9 mouse cellular contexts compared by ENCODE assay signal in genomic region chr1:193315705-193316357, GRCm38 (mm10). TPM values are rescaled to one million over a fixed set of nuclear protein-coding genes. Genes with fewer than 3 reads are reported as not detected.
DNase-seq lines count a peak whose midpoint lies in the region; ATAC-seq and TF ChIP-seq lines count a peak whose summit lies in the region.
"Had no signal": no experiment of that assay in that cellular context is flagged by ENCODE, and none has a peak within 500 bp of the region (broad histone marks: within the 10 kb centered on the region; RNA-seq: fewer than 3 reads in every experiment).

No protein-coding gene starts in this region.

- H3K4me2 ChIP-seq in liver, embryonic 16.5 days (ENCODE audit: low read depth, low read length): no peak overlapping the region
- H3K4me2 ChIP-seq in liver, postnatal 0 days (ENCODE audit: low read depth, low read length): no peak overlapping the region
- no peak overlapping the region for H3K4me2 ChIP-seq in kidney, embryonic 15.5 days

- H3K9ac ChIP-seq in liver, embryonic 16.5 days (ENCODE audit: low read depth, low read length): no peak overlapping the region
- H3K9ac ChIP-seq in liver, postnatal 0 days (replicated peaks): no peak overlapping the region
- H3K9ac ChIP-seq in heart, adult 2 months (ENCODE audit: low read depth, low read length): 0 out of 2 replicates have a peak overlapping the region, but pooled peaks have one; percentile 1
- H3K9ac ChIP-seq in kidney, embryonic 15.5 days: no peak overlapping the region

- ATAC-seq in liver, embryonic 16.5 days (ENCODE audit: low read depth): no peak
- ATAC-seq in liver, postnatal 0 days: no peak
- ATAC-seq in kidney, embryonic 15.5 days (replicated peaks; ENCODE audit: low FRiP score): peak; percentile 55
- ATAC-seq in megakaryocyte, adult 5-6 weeks (ENCODE audit: poor library complexity, severe bottlenecking): no peak
- no peak for ATAC-seq in erythroblast, adult 5-6 weeks (replicated peaks; ENCODE audit: low FRiP score, poor library complexity, severe bottlenecking)

- H3K36me3 ChIP-seq in liver, embryonic 16.5 days (ENCODE audit: control insufficient read depth, insufficient read depth): no peaks in the 10 kb centered on the region
- H3K36me3 ChIP-seq in liver, postnatal 0 days (replicated peaks; ENCODE audit: insufficient read depth, low read length): no peaks in the 10 kb centered on the region
- H3K36me3 ChIP-seq in heart, adult 2 months (ENCODE audit: control insufficient read depth, insufficient read depth, low read length): no peaks in the 10 kb centered on the region; the same call in 1 of the 2 replicates
- H3K36me3 ChIP-seq in kidney, embryonic 15.5 days: no peaks in the 10 kb centered on the region

- H3K4me3 ChIP-seq in liver, embryonic 16.5 days (ENCODE audit: low read depth, low read length): no peak overlapping the region
- no peak overlapping the region for H3K4me3 ChIP-seq in liver, postnatal 0 days (ENCODE audit: low read depth, low read length)
- no peak overlapping the region for H3K4me3 ChIP-seq in cerebellum, adult 2 months (replicated peaks; ENCODE audit: insufficient read depth, low read depth, low read length)
- H3K4me3 ChIP-seq in heart, adult 2 months: no peak overlapping the region
- H3K4me3 ChIP-seq in kidney, embryonic 15.5 days (replicated peaks): no peak overlapping the region

- no peaks in the 10 kb centered on the region for H3K9me3 ChIP-seq in liver, embryonic 16.5 days (replicated peaks; ENCODE audit: control insufficient read depth, low read length)
- no peaks in the 10 kb centered on the region for H3K9me3 ChIP-seq in liver, postnatal 0 days (ENCODE audit: low read length)
- H3K9me3 ChIP-seq in kidney, embryonic 15.5 days (replicated peaks): no peaks in the 10 kb centered on the region

- TF ChIP-seq EP300 in liver, postnatal 0 days (IDR thresholded peaks at IDR 0.05; ENCODE audit: low read depth): no peak
- peak; percentile 98 for TF ChIP-seq EP300 in heart, adult 2 months (IDR thresholded peaks at IDR 0.05; ENCODE audit: insufficient read depth, low read depth, low read length)

- TF ChIP-seq POLR2A in cerebellum, adult 2 months (IDR thresholded peaks at IDR 0.05; ENCODE audit: borderline replicate concordance, insufficient read depth, low read length): peak; percentile 31; the same call in 1 of the 2 replicates
- TF ChIP-seq POLR2A in heart, adult 2 months (IDR thresholded peaks at IDR 0.05; ENCODE audit: insufficient read depth, low read depth, low read length): peak; percentile 16; the same call in 1 of the 2 replicates

- H3K4me1 ChIP-seq in liver, embryonic 16.5 days (ENCODE audit: control insufficient read depth, low read depth, low read length): no peaks in the 10 kb centered on the region
- H3K4me1 ChIP-seq in liver, postnatal 0 days (ENCODE audit: insufficient read depth): peaks cover 10% of the 10 kb centered on the region
- peaks cover 33% of the 10 kb centered on the region for H3K4me1 ChIP-seq in cerebellum, adult 2 months (ENCODE audit: control insufficient read depth, insufficient read depth, low read length)
- H3K4me1 ChIP-seq in heart, adult 2 months (ENCODE audit: control insufficient read depth, insufficient read depth, low read length): peaks cover 20% of the 10 kb centered on the region
- H3K4me1 ChIP-seq in kidney, embryonic 15.5 days: peaks cover 11% of the 10 kb centered on the region; the same call in 1 of the 2 replicates

- intact Hi-C loops in heart, adult 2 months (cut with DNase I): loop anchor here (1.0 kb wide), 1 partner anchor 43 kb away; the partner anchor contains the start of gene G0s2

- no peaks in the 10 kb centered on the region for H3K27me3 ChIP-seq in liver, embryonic 16.5 days (ENCODE audit: control insufficient read depth, insufficient read depth, low read depth, low read length)
- H3K27me3 ChIP-seq in liver, postnatal 0 days (ENCODE audit: insufficient read depth, low read length): no peaks in the 10 kb centered on the region
- no peaks in the 10 kb centered on the region for H3K27me3 ChIP-seq in cerebellum, adult 2 months (ENCODE audit: control insufficient read depth, insufficient read depth, low read length)
- H3K27me3 ChIP-seq in heart, adult 2 months (ENCODE audit: control insufficient read depth, insufficient read depth, low read length): no peaks in the 10 kb centered on the region
- no peaks in the 10 kb centered on the region; the same call in 1 of the 2 replicates for H3K27me3 ChIP-seq in kidney, embryonic 15.5 days

- DNase-seq in liver, postnatal 0 days: no peak
- peak; percentile 88 to 94 for DNase-seq in cerebellum, adult 2 months
- peak; percentile 86 to 93 for DNase-seq in heart, adult 2 months
- DNase-seq in lung, postnatal 4 days: peak; percentile 74 to 91

- H3K79me2 ChIP-seq in heart, adult 2 months (replicated peaks; ENCODE audit: control insufficient read depth, insufficient read depth, low read length): no peaks in the 10 kb centered on the region

- no peak for TF ChIP-seq CTCF in liver, postnatal 0 days (IDR thresholded peaks at IDR 0.05; ENCODE audit: low read depth)
- TF ChIP-seq CTCF in cerebellum, adult 2 months (IDR thresholded peaks at IDR 0.05; ENCODE audit: borderline replicate concordance, insufficient read depth, low read depth, low read length): no peak
- no peak for TF ChIP-seq CTCF in heart, adult 2 months (IDR thresholded peaks at IDR 0.05)

- 0 out of 2 replicates have a peak overlapping the region, but pooled peaks have one; percentile 12 for H3K27ac ChIP-seq in liver, embryonic 16.5 days (ENCODE audit: low read length)
- no peak overlapping the region for H3K27ac ChIP-seq in liver, postnatal 0 days (ENCODE audit: low read depth)
- peak overlapping the region; percentile 94 for H3K27ac ChIP-seq in cerebellum, adult 2 months (ENCODE audit: insufficient read depth, low read length)
- peak overlapping the region; percentile 89 for H3K27ac ChIP-seq in heart, adult 2 months
- H3K27ac ChIP-seq in kidney, embryonic 15.5 days: peak overlapping the region; percentile 77

- WGBS in liver, embryonic 16.5 days (ENCODE audit: insufficient replicate concordance): 59% methylated on average over 5 of the region's 5 CpGs
- 68% methylated on average over 5 of the region's 5 CpGs for WGBS in liver, postnatal 0 days (ENCODE audit: insufficient replicate concordance)
- 15% methylated on average over 5 of the region's 5 CpGs for WGBS in cerebellum, adult 2 months
- 22% methylated on average over 5 of the region's 5 CpGs for WGBS in heart, adult 2 months
- whole genome bisulfite sequencing in kidney, embryonic 15.5 days: 72% methylated on average over 5 of the region's 5 CpGs

RNA-seq across cellular contexts. Expression of gene G0s2, which starts 42.8 kb away (rescaled TPM):
- polyA plus RNA-seq in liver, embryonic 16.5 days (2015; fragmentation: Nextera tagmentation; extraction: Ambion mirVana): 179 and 180 TPM in 2 replicates
- polyA plus RNA-seq in liver, postnatal 0 days (2015; fragmentation: Nextera tagmentation; extraction: Ambion mirVana): 269 and 386 TPM in 2 replicates
- 36.0 and 37.1 TPM in 2 replicates for polyA plus RNA-seq in cerebellum, adult 2 months (2012; rRNA removed)
- total RNA-seq in heart, adult 2 months (2021): 10 to 100 TPM; 44.8 to 57.9 TPM
- polyA plus RNA-seq in heart, adult 2 months (2012; rRNA removed): 200 and 229 TPM in 2 replicates
- 28.6 and 37.1 TPM in 2 replicates for polyA plus RNA-seq in kidney, embryonic 15.5 days (2015; fragmentation: Nextera tagmentation; extraction: Ambion mirVana)
- total RNA-seq in megakaryocyte, adult 5-6 weeks (2015): 31.0 and 35.4 TPM in 2 replicates
- total RNA-seq in megakaryocyte, adult 5-6 weeks (2017): 40.3 and 46.3 TPM in 2 replicates
- 13.3 and 13.4 TPM in 2 replicates for total RNA-seq in erythroblast, adult 5-6 weeks (2015; ENCODE audit: low replicate concordance)
- 15.5 and 16.6 TPM in 2 replicates for total RNA-seq in erythroblast, adult 5-6 weeks (2017; ENCODE audit: low replicate concordance)

RNA-seq across cellular contexts. Expression of gene Hsd11b1, which starts 52.0 kb away (rescaled TPM):
- 26.5 and 40.3 TPM in 2 replicates for polyA plus RNA-seq in liver, embryonic 16.5 days (2015; fragmentation: Nextera tagmentation; extraction: Ambion mirVana)
- 252 and 257 TPM in 2 replicates for polyA plus RNA-seq in liver, postnatal 0 days (2015; fragmentation: Nextera tagmentation; extraction: Ambion mirVana)
- 94.8 and 95.6 TPM in 2 replicates for polyA plus RNA-seq in cerebellum, adult 2 months (2012; rRNA removed)
- total RNA-seq in heart, adult 2 months (2021): 10 to 100 TPM; 10.5 to 15.1 TPM
- 18.8 and 20.9 TPM in 2 replicates for polyA plus RNA-seq in heart, adult 2 months (2012; rRNA removed)
- 1.5 TPM in 2 replicates for polyA plus RNA-seq in kidney, embryonic 15.5 days (2015; fragmentation: Nextera tagmentation; extraction: Ambion mirVana)
- total RNA-seq in megakaryocyte, adult 5-6 weeks (2015): 77.6 and 78.5 TPM in 2 replicates
- total RNA-seq in megakaryocyte, adult 5-6 weeks (2017): 36.9 and 44.9 TPM in 2 replicates
- 55.6 and 58.0 TPM in 2 replicates for total RNA-seq in erythroblast, adult 5-6 weeks (2015; ENCODE audit: low replicate concordance)
- 11.5 and 18.0 TPM in 2 replicates for total RNA-seq in erythroblast, adult 5-6 weeks (2017; ENCODE audit: low replicate concordance)

RNA-seq across cellular contexts. Expression of gene Camk1g, which starts 54.3 kb away (rescaled TPM):
- polyA plus RNA-seq in liver, embryonic 16.5 days (2015; fragmentation: Nextera tagmentation; extraction: Ambion mirVana): 0.23 and 0.33 TPM in 2 replicates
- 0.15 and 0.24 TPM in 2 replicates for polyA plus RNA-seq in liver, postnatal 0 days (2015; fragmentation: Nextera tagmentation; extraction: Ambion mirVana)
- polyA plus RNA-seq in cerebellum, adult 2 months (2012; rRNA removed): 23.4 and 26.4 TPM in 2 replicates
- under 1 TPM in 1 of 2 experiments, not detected in 1; 0.16 TPM for total RNA-seq in heart, adult 2 months (2021)
- 2.8 and 2.9 TPM in 2 replicates for polyA plus RNA-seq in heart, adult 2 months (2012; rRNA removed)
- 11.0 and 14.0 TPM in 2 replicates for polyA plus RNA-seq in kidney, embryonic 15.5 days (2015; fragmentation: Nextera tagmentation; extraction: Ambion mirVana)
- total RNA-seq in megakaryocyte, adult 5-6 weeks (2015): not detected in 2 replicates
- not detected in 2 replicates for total RNA-seq in megakaryocyte, adult 5-6 weeks (2017)
- total RNA-seq in erythroblast, adult 5-6 weeks (2015; ENCODE audit: low replicate concordance): not detected in 2 replicates
- total RNA-seq in erythroblast, adult 5-6 weeks (2017; ENCODE audit: low replicate concordance): not detected in 2 replicates
- total RNA-seq: hematopoietic stem cell, adult 5-6 weeks had no signal
